Mouse (Mus musculus) stomach, postnatal 0 days (tissue): ENCODE measurements around the gene Slx1b.

ENCODE experiments used
- CTCF ChIP-seq: IDR thresholded peaks from 2 replicates; pipeline ENCODE4 v1.5.1; 2016; ENCODE audit warnings: antibody characterized with exemption, low read depth, mild to moderate bottlenecking, moderate library complexity
- EP300 ChIP-seq: optimal IDR thresholded peaks from 2 replicates; pipeline ENCODE3; 2016; ENCODE audit warnings: antibody characterized with exemption

- no peak for TF ChIP-seq CTCF
- no peak for TF ChIP-seq EP300
These were observed 6.2 kb upstream of the Slx1b start for GRCm38 (mm10) chr7:126701559-126702357.
